Comparison of ENCODE assay signal across 9 mouse cellular contexts in the genomic region with DNA sequence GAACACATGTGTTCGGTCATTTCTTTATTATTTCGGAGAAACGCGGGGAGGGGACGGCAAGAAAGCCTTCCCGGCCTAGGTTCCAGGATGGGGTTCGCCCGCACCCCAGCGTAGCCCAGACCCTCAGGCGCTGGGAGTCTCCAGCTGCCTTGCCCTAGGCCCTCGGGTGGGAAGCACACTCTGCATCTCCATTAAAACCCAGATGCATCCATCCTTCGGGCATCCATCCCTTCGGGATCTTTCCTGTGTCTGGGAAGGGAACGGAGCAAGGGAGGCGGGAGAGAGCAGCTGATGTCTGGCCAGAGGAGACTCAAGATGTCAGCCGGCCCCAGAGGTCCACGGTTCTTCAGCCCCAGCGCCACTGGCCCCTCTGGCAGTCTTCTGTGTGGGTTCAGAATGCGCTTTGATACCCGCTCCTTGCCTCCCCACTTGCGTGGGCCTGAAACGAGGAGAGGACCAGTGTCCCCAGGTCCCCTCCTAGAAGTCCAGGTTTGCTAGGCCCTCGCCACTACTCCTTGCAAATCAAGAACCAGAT. TPM values are rescaled to one million over a fixed set of nuclear protein-coding genes. Genes with fewer than 3 reads are reported as not detected.
DNase-seq lines count a peak whose midpoint lies in the region; ATAC-seq lines count a peak whose summit lies in the region.
"Had no signal": no experiment of that assay in that cellular context is flagged by ENCODE, and none has a peak within 500 bp of the region (broad histone marks: within the 10 kb centered on the region; RNA-seq: fewer than 3 reads in every experiment).

No protein-coding gene starts in this region.

- 5% methylated on average over 23 of the region's 23 CpGs for WGBS in kidney, embryonic 15.5 days
- 2% methylated on average over 23 of the region's 23 CpGs for WGBS in hindbrain, embryonic 10.5 days
- WGBS in midbrain, embryonic 15.5 days, result under 1% methylated on average over 23 of the region's 23 CpGs

- DNase-seq in kidney, postnatal 36 days, result no peak
- peak; percentile 76 for DNase-seq in cerebellum, adult 8-10 months
- peak; percentile 77 for DNase-seq in hindbrain, embryonic 10.5 days (ENCODE audit: low spot score)
- DNase-seq in B cell, adult 2 months, result no peak
- no peak for DNase-seq in gastrocnemius, postnatal 10 days
- DNase-seq in spleen, postnatal 36 days (ENCODE audit: low spot score in 2 of 2), result no peak

- H3K4me1 ChIP-seq in kidney, embryonic 15.5 days, result peaks cover 23% of the 10 kb centered on the region
- H3K4me1 ChIP-seq in hindbrain, embryonic 10.5 days (replicated peaks), result peaks cover 33% of the 10 kb centered on the region
- H3K4me1 ChIP-seq in midbrain, embryonic 15.5 days, result peaks cover 20% of the 10 kb centered on the region

- no peak overlapping the region for H3K27ac ChIP-seq in kidney, embryonic 15.5 days
- H3K27ac ChIP-seq in hindbrain, embryonic 10.5 days, result peak overlapping the region; percentile 94
- H3K27ac ChIP-seq in midbrain, embryonic 15.5 days, result peak overlapping the region; percentile 93

- no peaks in the 10 kb centered on the region for H3K9me3 ChIP-seq in kidney, embryonic 15.5 days (replicated peaks)
- H3K9me3 ChIP-seq in hindbrain, embryonic 10.5 days, result no peaks in the 10 kb centered on the region
- no peaks in the 10 kb centered on the region for H3K9me3 ChIP-seq in midbrain, embryonic 15.5 days

- no peak overlapping the region for H3K9ac ChIP-seq in kidney, embryonic 15.5 days
- H3K9ac ChIP-seq in midbrain, embryonic 15.5 days, result peak overlapping the region; percentile 72

- peak; percentile 43; the same call in 1 of the 2 replicates for ATAC-seq in kidney, embryonic 15.5 days (replicated peaks; ENCODE audit: low FRiP score)
- peak; percentile 34; the same call in 1 of the 2 replicates for ATAC-seq in midbrain, embryonic 15.5 days (replicated peaks)

- H3K36me3 ChIP-seq in kidney, embryonic 15.5 days, result no peaks in the 10 kb centered on the region
- H3K36me3 ChIP-seq in hindbrain, embryonic 10.5 days, result peaks cover 7% of the 10 kb centered on the region; the same call in 1 of the 2 replicates
- no peaks in the 10 kb centered on the region for H3K36me3 ChIP-seq in midbrain, embryonic 15.5 days (replicated peaks)

- peaks cover 95% of the 10 kb centered on the region for H3K27me3 ChIP-seq in kidney, embryonic 15.5 days
- H3K27me3 ChIP-seq in hindbrain, embryonic 10.5 days (ENCODE audit: insufficient read depth, poor library complexity, severe bottlenecking), result peaks cover 97% of the 10 kb centered on the region
- H3K27me3 ChIP-seq in midbrain, embryonic 15.5 days (replicated peaks), result peaks cover 5% of the 10 kb centered on the region; the same call in 1 of the 2 replicates

- peak overlapping the region; percentile 61 for H3K4me2 ChIP-seq in kidney, embryonic 15.5 days
- H3K4me2 ChIP-seq in midbrain, embryonic 15.5 days, result peak overlapping the region; percentile 69

- H3K4me3 ChIP-seq in kidney, embryonic 15.5 days (replicated peaks), result peak overlapping the region; percentile 37
- H3K4me3 ChIP-seq in hindbrain, embryonic 10.5 days, result peak overlapping the region; percentile 59
- H3K4me3 ChIP-seq in midbrain, embryonic 15.5 days, result peak overlapping the region; percentile 50

RNA-seq across cellular contexts. Expression of gene Nhlh2, which starts 2.3 kb away (rescaled TPM):
- polyA plus RNA-seq in kidney, embryonic 15.5 days (2015; fragmentation: Nextera tagmentation; extraction: Ambion mirVana), result not detected in 2 replicates
- polyA plus RNA-seq in hindbrain, embryonic 10.5 days (2016; fragmentation: Nextera tagmentation; extraction: Ambion mirVana), result 64.1 and 152 TPM in 2 replicates
- polyA plus RNA-seq in midbrain, embryonic 15.5 days (2015; fragmentation: Nextera tagmentation; extraction: Ambion mirVana), result 38.8 and 44.3 TPM in 2 replicates
- total RNA-seq in gastrocnemius, postnatal 10 days (2021), result not detected
- polyA plus RNA-seq: gonadal fat pad, adult 2 months had no signal

Comparison
In these comparisons a context has a peak if more than half of its experiments do, and no peak if none do; other contexts are left out.
1. DNase-seq: peak in cerebellum, adult 8-10 months (single experiment) and hindbrain, embryonic 10.5 days (single experiment); none in kidney, postnatal 36 days (0 of 2), B cell, adult 2 months (0 of 2), gastrocnemius, postnatal 10 days (single experiment) and spleen, postnatal 36 days (0 of 2).
2. RNA of gene Nhlh2, which starts 2.3 kb away (polyA plus RNA-seq): 64.1 to 152 TPM in hindbrain, embryonic 10.5 days and 38.8 to 44.3 TPM in midbrain, embryonic 15.5 days; not detected in kidney, embryonic 15.5 days; every median in the first group is over 10 times any median in the second.
3. Peak in every context shown above with its lines, with median percentiles within 50 percentile points of each other: H3K4me3 ChIP-seq.